Mouse (Mus musculus): ENCODE results near the gene Slc17a7. TPM values are rescaled to one million over a fixed set of nuclear protein-coding genes. Genes with fewer than 3 reads are reported as not detected.

The Slc17a7 gene
- total RNA-seq, 2 experiments from 2014 or later = 0.17 TPM; not detected in 1

Other genes starting within 250 kb of the Slc17a7 start
Only the 30 nearest of the 34 such genes appear.
- not detected in 2 replicates for gene Tsks, start 220.7 kb upstream of the Slc17a7 start, total RNA-seq (2014; fragmentation: Nextera tagmentation)
- gene Tsks, start 220.7 kb upstream of the Slc17a7 start, total RNA-seq (2017) = 0.17 TPM in 1 of 2 replicates, not detected in the other
- gene Cpt1c, start 189.1 kb upstream of the Slc17a7 start, total RNA-seq (2014; fragmentation: Nextera tagmentation) = not detected in 2 replicates
- not detected in 2 replicates for gene Cpt1c, start 189.1 kb upstream of the Slc17a7 start, total RNA-seq (2017)
- 104 and 115 TPM in 2 replicates for gene Prmt1, start 177.4 kb upstream of the Slc17a7 start, total RNA-seq (2014; fragmentation: Nextera tagmentation)
- 138 and 190 TPM in 2 replicates for gene Prmt1, start 177.4 kb upstream of the Slc17a7 start, total RNA-seq (2017)
- 76.6 and 105 TPM in 2 replicates for gene Irf3, start 166.3 kb upstream of the Slc17a7 start, total RNA-seq (2014; fragmentation: Nextera tagmentation)
- gene Irf3, start 166.3 kb upstream of the Slc17a7 start, total RNA-seq (2017) = 87.5 and 88.9 TPM in 2 replicates
- gene Bcl2l12, start 165.2 kb upstream of the Slc17a7 start, total RNA-seq (2014; fragmentation: Nextera tagmentation) = 19.4 and 57.9 TPM in 2 replicates
- 18.4 and 32.9 TPM in 2 replicates for gene Bcl2l12, start 165.2 kb upstream of the Slc17a7 start, total RNA-seq (2017)
- 28.6 and 29.8 TPM in 2 replicates for gene Scaf1, start 147.6 kb upstream of the Slc17a7 start, total RNA-seq (2014; fragmentation: Nextera tagmentation)
- 15.7 and 17.8 TPM in 2 replicates for gene Scaf1, start 147.6 kb upstream of the Slc17a7 start, total RNA-seq (2017)
- 2.3 and 7.8 TPM in 2 replicates for gene Rras, start 146.0 kb upstream of the Slc17a7 start, total RNA-seq (2014; fragmentation: Nextera tagmentation)
- 1.0 and 1.4 TPM in 2 replicates for gene Rras, start 146.0 kb upstream of the Slc17a7 start, total RNA-seq (2017)
- 21.1 and 29.6 TPM in 2 replicates for gene Prr12, start 111.1 kb upstream of the Slc17a7 start, total RNA-seq (2014; fragmentation: Nextera tagmentation)
- 1.7 and 4.1 TPM in 2 replicates for gene Prr12, start 111.1 kb upstream of the Slc17a7 start, total RNA-seq (2017)
- 42.2 and 57.2 TPM in 2 replicates for gene Nosip, start 101.5 kb upstream of the Slc17a7 start, total RNA-seq (2014; fragmentation: Nextera tagmentation)
- gene Nosip, start 101.5 kb upstream of the Slc17a7 start, total RNA-seq (2017) = 49.4 and 63.1 TPM in 2 replicates
- 6.8 and 9.4 TPM in 2 replicates for gene Prrg2, start 101.3 kb upstream of the Slc17a7 start, total RNA-seq (2014; fragmentation: Nextera tagmentation)
- gene Prrg2, start 101.3 kb upstream of the Slc17a7 start, total RNA-seq (2017) = 4.8 and 5.3 TPM in 2 replicates
- 2.2 and 11.6 TPM in 2 replicates for gene Rcn3, start 71.7 kb upstream of the Slc17a7 start, total RNA-seq (2014; fragmentation: Nextera tagmentation)
- 4.1 and 7.0 TPM in 2 replicates for gene Rcn3, start 71.7 kb upstream of the Slc17a7 start, total RNA-seq (2017)
- 2.1 and 3.8 TPM in 2 replicates for gene Fcgrt, start 60.1 kb upstream of the Slc17a7 start, total RNA-seq (2014; fragmentation: Nextera tagmentation)
- 2.7 and 3.6 TPM in 2 replicates for gene Fcgrt, start 60.1 kb upstream of the Slc17a7 start, total RNA-seq (2017)
- gene Rps11, start 39.5 kb upstream of the Slc17a7 start, total RNA-seq (2014; fragmentation: Nextera tagmentation) = 3,834 and 4,027 TPM in 2 replicates
- gene Rps11, start 39.5 kb upstream of the Slc17a7 start, total RNA-seq (2017) = 963 and 1,110 TPM in 2 replicates
- 3,523 and 3,605 TPM in 2 replicates for gene Rpl13a, start 35.2 kb upstream of the Slc17a7 start, total RNA-seq (2014; fragmentation: Nextera tagmentation)
- 3,792 and 4,750 TPM in 2 replicates for gene Rpl13a, start 35.2 kb upstream of the Slc17a7 start, total RNA-seq (2017)
- gene Gm45713, start 27.7 kb upstream of the Slc17a7 start, total RNA-seq (2014; fragmentation: Nextera tagmentation) = not detected in 2 replicates
- gene Gm45713, start 27.7 kb upstream of the Slc17a7 start, total RNA-seq (2017) = 0.10 and 0.13 TPM in 2 replicates
- gene Flt3l, start 27.5 kb upstream of the Slc17a7 start, total RNA-seq (2014; fragmentation: Nextera tagmentation) = 7.4 and 8.2 TPM in 2 replicates
- 2.3 and 5.7 TPM in 2 replicates for gene Flt3l, start 27.5 kb upstream of the Slc17a7 start, total RNA-seq (2017)
- gene Pih1d1, start 9.6 kb upstream of the Slc17a7 start, total RNA-seq (2014; fragmentation: Nextera tagmentation) = 74.2 and 91.6 TPM in 2 replicates
- 48.8 and 58.4 TPM in 2 replicates for gene Pih1d1, start 9.6 kb upstream of the Slc17a7 start, total RNA-seq (2017)
- gene Aldh16a1, start 9.4 kb upstream of the Slc17a7 start, total RNA-seq (2014; fragmentation: Nextera tagmentation) = 53.4 and 59.8 TPM in 2 replicates
- gene Aldh16a1, start 9.4 kb upstream of the Slc17a7 start, total RNA-seq (2017) = 31.2 and 42.5 TPM in 2 replicates
- not detected in 2 replicates for gene Gfy, start 15.6 kb downstream of the Slc17a7 start, total RNA-seq (2014; fragmentation: Nextera tagmentation)
- not detected in 2 replicates for gene Gfy, start 15.6 kb downstream of the Slc17a7 start, total RNA-seq (2017)
- not detected in 2 replicates for gene Pth2, start 17.0 kb downstream of the Slc17a7 start, total RNA-seq (2014; fragmentation: Nextera tagmentation)
- not detected in 2 replicates for gene Pth2, start 17.0 kb downstream of the Slc17a7 start, total RNA-seq (2017)
- gene Ccdc155, start 40.9 kb downstream of the Slc17a7 start, total RNA-seq (2014; fragmentation: Nextera tagmentation) = not detected in 2 replicates
- 0.26 and 0.67 TPM in 2 replicates for gene Ccdc155, start 40.9 kb downstream of the Slc17a7 start, total RNA-seq (2017)
- gene Dkkl1, start 48.2 kb downstream of the Slc17a7 start, total RNA-seq (2014; fragmentation: Nextera tagmentation) = 2.3 and 9.5 TPM in 2 replicates
- gene Dkkl1, start 48.2 kb downstream of the Slc17a7 start, total RNA-seq (2017) = 0.77 TPM in 1 of 2 replicates, not detected in the other
- 0.62 TPM in 1 of 2 replicates, not detected in the other for gene Tead2, start 51.8 kb downstream of the Slc17a7 start, total RNA-seq (2014; fragmentation: Nextera tagmentation)
- gene Tead2, start 51.8 kb downstream of the Slc17a7 start, total RNA-seq (2017) = not detected in 2 replicates
- 104 and 177 TPM in 2 replicates for gene Cd37, start 75.2 kb downstream of the Slc17a7 start, total RNA-seq (2014; fragmentation: Nextera tagmentation)
- 59.5 and 69.2 TPM in 2 replicates for gene Cd37, start 75.2 kb downstream of the Slc17a7 start, total RNA-seq (2017)
- gene Slc6a16, start 77.1 kb downstream of the Slc17a7 start, total RNA-seq (2014; fragmentation: Nextera tagmentation) = not detected in 2 replicates
- not detected in 2 replicates for gene Slc6a16, start 77.1 kb downstream of the Slc17a7 start, total RNA-seq (2017)
- not detected in 2 replicates for gene Slc6a21, start 113.6 kb downstream of the Slc17a7 start, total RNA-seq (2014; fragmentation: Nextera tagmentation)
- gene Slc6a21, start 113.6 kb downstream of the Slc17a7 start, total RNA-seq (2017) = not detected in 2 replicates
- gene Trpm4, start 169.8 kb downstream of the Slc17a7 start, total RNA-seq (2014; fragmentation: Nextera tagmentation) = 5.4 and 6.3 TPM in 2 replicates
- gene Trpm4, start 169.8 kb downstream of the Slc17a7 start, total RNA-seq (2017) = 2.4 and 3.9 TPM in 2 replicates
- not detected in 2 replicates for gene Hrc, start 171.3 kb downstream of the Slc17a7 start, total RNA-seq (2014; fragmentation: Nextera tagmentation)
- not detected in 2 replicates for gene Hrc, start 171.3 kb downstream of the Slc17a7 start, total RNA-seq (2017)
- 1.2 TPM in 1 of 2 replicates, not detected in the other for gene Ppfia3, start 203.1 kb downstream of the Slc17a7 start, total RNA-seq (2014; fragmentation: Nextera tagmentation)
- gene Ppfia3, start 203.1 kb downstream of the Slc17a7 start, total RNA-seq (2017) = not detected in 2 replicates
- gene Lin7b, start 206.6 kb downstream of the Slc17a7 start, total RNA-seq (2014; fragmentation: Nextera tagmentation) = not detected in 2 replicates
- gene Lin7b, start 206.6 kb downstream of the Slc17a7 start, total RNA-seq (2017) = 1.9 TPM in 1 of 2 replicates, not detected in the other

All from granulocyte monocyte progenitor cell, adult 5-6 weeks (primary cell).